Mouse (Mus musculus) MEL (cell line): ENCODE data around the gene Pcif1.

Experiments used
- CTCF ChIP-seq, 3 experiments: IDR thresholded peaks in 2 of 3; conservative IDR thresholded peaks in 1 of 3; 2 replicates each; pipeline ENCODE4 v1.5.1; 2011 to 2012; ENCODE audit warnings: low read length in 3 of 3, low read depth in 2 of 3, mild to moderate bottlenecking in 2 of 3, improper control_type of control experiment in 1 of 3, inconsistent platforms in 1 of 3, mixed read lengths in 1 of 3, moderate library complexity in 1 of 3; ENCODE audit not compliant: control insufficient read depth in 1 of 3, insufficient read depth in 1 of 3, poor library complexity in 1 of 3, severe bottlenecking in 1 of 3
- E2F4 ChIP-seq: IDR thresholded peaks from 2 replicates; pipeline ENCODE4 v1.6.1; 2011; ENCODE audit warnings: low read depth, low read length, improper control_type of control experiment, borderline replicate concordance
- ELF1 ChIP-seq: IDR thresholded peaks from 2 replicates; pipeline ENCODE4 v1.6.1; 2014; ENCODE audit warnings: low read depth, mild to moderate bottlenecking, inconsistent platforms, low read length, improper control_type of control experiment, moderate library complexity
- HCFC1 ChIP-seq: IDR thresholded peaks from 2 replicates; pipeline ENCODE4 v1.6.1; 2012; ENCODE audit warnings: low read depth, mild to moderate bottlenecking, inconsistent platforms, low read length, improper control_type of control experiment, moderate library complexity
- POLR2A ChIP-seq, 2 experiments: IDR thresholded peaks; 2 replicates each; pipeline ENCODE4 v1.6.1; 2011 to 2012; ENCODE audit warnings: low read length in 2 of 2, mild to moderate bottlenecking in 2 of 2, control low read depth in 1 of 2, improper control_type of control experiment in 1 of 2, low read depth in 1 of 2, moderate library complexity in 1 of 2; ENCODE audit not compliant: control insufficient read depth in 1 of 2, insufficient read depth in 1 of 2, poor library complexity in 1 of 2
- POLR2AphosphoS2 ChIP-seq: IDR thresholded peaks from 2 replicates; pipeline ENCODE4 v1.6.1; 2011; ENCODE audit warnings: low read length, improper control_type of control experiment
- SMC3 ChIP-seq: IDR thresholded peaks from 2 replicates; pipeline ENCODE4 v1.6.1; 2011; ENCODE audit warnings: low read depth, low read length, improper control_type of control experiment
- TAL1 ChIP-seq: IDR thresholded peaks from 2 replicates; pipeline ENCODE4 v1.6.1; 2012; ENCODE audit warnings: mild to moderate bottlenecking, inconsistent platforms, low read length, moderate library complexity, mixed read lengths
- USF2 ChIP-seq, 2 experiments: IDR thresholded peaks; 2 replicates each; pipeline ENCODE4 v1.6.1; 2011 to 2012; ENCODE audit warnings: improper control_type of control experiment in 2 of 2, low read length in 2 of 2, borderline replicate concordance in 1 of 2, inconsistent platforms in 1 of 2, low read depth in 1 of 2, mild to moderate bottlenecking in 1 of 2; ENCODE audit not compliant: insufficient read depth in 1 of 2
- ZC3H11A ChIP-seq: IDR thresholded peaks from 2 replicates; pipeline ENCODE4 v1.6.1; 2012; ENCODE audit warnings: low read depth, mild to moderate bottlenecking, inconsistent platforms, low read length, improper control_type of control experiment

DNA sequence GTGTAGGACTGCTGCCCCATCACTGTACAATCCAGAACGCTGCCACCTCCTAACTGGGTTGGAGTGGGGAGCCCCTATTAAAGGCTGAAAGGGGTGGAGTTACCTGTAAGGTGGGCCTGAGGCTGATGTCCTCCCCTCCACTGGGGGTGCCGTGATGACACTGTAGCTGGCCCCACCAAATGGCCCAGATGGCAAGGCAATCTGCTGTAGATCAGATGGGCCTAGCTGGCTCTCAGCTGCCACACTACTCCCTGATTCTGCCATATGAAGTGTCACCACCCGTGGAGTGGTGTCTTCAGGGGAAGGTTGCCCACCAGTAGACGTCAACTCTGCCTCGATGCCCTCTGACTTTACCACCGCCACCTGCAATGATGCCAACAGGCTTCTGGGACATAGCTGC, 16.8 kb downstream of the Pcif1 start:
- TF ChIP-seq USF2 (IDR thresholded peaks at IDR 0.05; ENCODE audit: borderline replicate concordance in 1 of 2, insufficient read depth in 1 of 2, low read depth in 1 of 2, low read length in 2 of 2) (no peak), POLR2A (IDR thresholded peaks at IDR 0.05; ENCODE audit: control insufficient read depth in 1 of 2, insufficient read depth in 1 of 2, low read depth in 1 of 2, low read length in 2 of 2, poor library complexity in 1 of 2) (no peak), E2F4 (no peak), HCFC1 (no peak), POLR2AphosphoS2 (no peak), ZC3H11A (no peak), SMC3 (no peak), TAL1 (no peak), CTCF (IDR thresholded peaks at IDR 0.05 in 2 of 3, conservative IDR thresholded peaks at IDR 0.05 in 1 of 3; ENCODE audit: control insufficient read depth in 1 of 3, insufficient read depth in 1 of 3, low read depth in 2 of 3, low read length in 3 of 3, poor library complexity in 1 of 3, severe bottlenecking in 1 of 3) (no peak), ELF1 (no peak)
